Mouse (Mus musculus) midbrain, embryonic 11.5 days (tissue): ENCODE results near the gene Adgrg5. TPM values are rescaled to one million over a fixed set of nuclear protein-coding genes. Genes with fewer than 3 reads are reported as not detected.

Experiments
- ATAC-seq: fragments of 200-750 bp; cut with Nextera tagmentation; 2 replicates; pipeline ENCODE4 v1.8.0; 2017; ENCODE audit warnings: moderate TSS enrichment, moderate library complexity; ENCODE audit not compliant: low FRiP score
- DNase-seq: peaks from one replicate; pipeline ENCODE4 v3.0.0; 2015; ENCODE audit warnings: low spot score; ENCODE audit errors: missing footprints
- H3K27ac ChIP-seq: fragments of 300-500 bp; sonication (generic); 2 replicates; pipeline ENCODE4 v1.5.1; 2014; ENCODE audit warnings: low read depth, low read length
- H3K27me3 ChIP-seq: fragments of 300-500 bp; sonication (generic); 2 replicates; pipeline ENCODE4 v1.6.1; 2014; ENCODE audit warnings: mild to moderate bottlenecking, low read length, moderate library complexity, mixed read lengths; ENCODE audit not compliant: control insufficient read depth, insufficient read depth
- H3K36me3 ChIP-seq: fragments of 300-500 bp; sonication (generic); 2 replicates; pipeline ENCODE4 v1.6.1; 2014; ENCODE audit warnings: mild to moderate bottlenecking, low read length, moderate library complexity, mixed read lengths; ENCODE audit not compliant: control insufficient read depth, insufficient read depth
- H3K4me1 ChIP-seq: fragments of 300-500 bp; sonication (generic); 2 replicates; pipeline ENCODE4 v1.6.1; 2014; ENCODE audit warnings: low read length; ENCODE audit not compliant: control insufficient read depth, insufficient read depth
- H3K4me2 ChIP-seq: fragments of 300-500 bp; sonication (generic); 2 replicates; pipeline ENCODE4 v1.6.1; 2014; ENCODE audit warnings: mild to moderate bottlenecking, moderate library complexity
- H3K4me3 ChIP-seq: fragments of 300-500 bp; sonication (generic); 2 replicates; pipeline ENCODE4 v1.5.1; 2014; ENCODE audit warnings: low read depth, low read length
- H3K9ac ChIP-seq: fragments of 300-500 bp; sonication (generic); 2 replicates; pipeline ENCODE4 v1.6.1; 2014; ENCODE audit warnings: low read length
- H3K9me3 ChIP-seq: fragments of 300-500 bp; sonication (generic); 2 replicates; pipeline ENCODE4 v1.6.1; 2016; ENCODE audit warnings: low read length; ENCODE audit not compliant: control insufficient read depth
- WGBS: fragments of 180-500 bp; shearing (Covaris S2); extraction: QIAGEN DNeasy Blood & Tissue Kit; methylation state at CpG from one replicate; pipeline ENCODE4 v1.1.7; 2014; 5-methylcytosine and 5-hydroxymethylcytosine counted together
- polyA plus RNA-seq: library from polyadenylated mRNA; unstranded; fragments of >200 nt; fragmentation: Nextera tagmentation; extraction: Ambion mirVana; gene quantifications from 2 replicates; pipeline ENCODE4 v1.2.1, GENCODE M21; 2014

The Adgrg5 gene
- 0.36 and 0.40 TPM in 2 replicates for polyA plus RNA-seq

DNA sequence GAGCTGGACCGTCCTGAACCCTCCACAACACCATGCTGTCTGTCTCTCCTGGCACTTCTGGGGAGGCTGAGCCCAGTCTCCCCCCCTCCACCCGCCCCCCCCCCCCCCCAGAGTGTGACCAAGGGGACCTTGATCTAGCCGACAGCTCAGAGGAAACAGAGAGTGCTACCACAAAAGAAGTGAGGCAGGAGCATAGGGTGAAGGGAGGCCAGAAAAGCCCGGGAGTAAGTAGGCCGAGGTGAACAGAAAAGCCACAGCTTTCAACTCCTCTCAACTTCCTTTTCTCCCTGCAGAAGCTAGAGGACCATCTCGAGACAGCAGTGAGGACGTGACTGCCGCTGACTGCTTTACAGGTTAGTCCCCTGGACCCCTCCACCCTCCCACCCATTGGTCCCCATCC lies at the start of gene Adgrg5:
Gene Adgrg5, plus strand, starts transcription at position 290 of the 400 bp plus-strand sequence.
- no peaks in the 10 kb centered on the region for H3K4me1 ChIP-seq
- H3K27me3 ChIP-seq: no peaks in the 10 kb centered on the region
- H3K4me3 ChIP-seq: no peak within 1 kb of the TSS
- ATAC-seq (no peak), DNase-seq (no peak)
- WGBS: 45% methylated on average over 8 of the region's 8 CpGs
- no peaks in the 10 kb centered on the region for H3K36me3 ChIP-seq
- H3K27ac ChIP-seq: no peak within 1 kb of the TSS
- no peak within 1 kb of the TSS for H3K9ac ChIP-seq
- no peak within 1 kb of the TSS for H3K4me2 ChIP-seq
- H3K9me3 ChIP-seq: no peaks in the 10 kb centered on the region

- H3K4me3 ChIP-seq: no peak overlapping the region; the same call in 1 of the 2 replicates
- H3K4me1 ChIP-seq: peaks cover 17% of the 10 kb centered on the region
- H3K36me3 ChIP-seq: no peaks in the 10 kb centered on the region
- no peaks in the 10 kb centered on the region for H3K9me3 ChIP-seq
- DNase-seq (peak; percentile 96), ATAC-seq (no peak)
- no peak overlapping the region for H3K4me2 ChIP-seq
- 15% methylated on average over 6 of the region's 6 CpGs for WGBS
- no peak overlapping the region for H3K27ac ChIP-seq
- no peak overlapping the region for H3K9ac ChIP-seq
- H3K27me3 ChIP-seq: peaks cover 14% of the 10 kb centered on the region
These were observed 49.1 kb upstream of the Adgrg5 start for GRCm38 (mm10) chr8:94874358-94874757.

- DNase-seq (peak; percentile 90), ATAC-seq (no peak)
- H3K4me2 ChIP-seq: peak overlapping the region; percentile 97
- H3K9me3 ChIP-seq: no peaks in the 10 kb centered on the region
- peaks cover 14% of the 10 kb centered on the region for H3K27me3 ChIP-seq
- H3K27ac ChIP-seq: no peak overlapping the region
- 18% methylated on average over 17 of the region's 17 CpGs for WGBS
- H3K4me1 ChIP-seq: peaks cover 17% of the 10 kb centered on the region
- no peaks in the 10 kb centered on the region for H3K36me3 ChIP-seq
- peak overlapping the region; percentile 57 for H3K4me3 ChIP-seq
- H3K9ac ChIP-seq: peak overlapping the region; percentile 60
These were observed 48.2 kb upstream of the Adgrg5 start for GRCm38 (mm10) chr8:94875096-94875870.

GRCm38 (mm10) chr8:94875871-94876150 lies 47.7 kb upstream of the Adgrg5 start:
- under 1% methylated on average over 14 of the region's 20 CpGs for WGBS
- peaks cover 13% of the 10 kb centered on the region for H3K4me1 ChIP-seq

DNA sequence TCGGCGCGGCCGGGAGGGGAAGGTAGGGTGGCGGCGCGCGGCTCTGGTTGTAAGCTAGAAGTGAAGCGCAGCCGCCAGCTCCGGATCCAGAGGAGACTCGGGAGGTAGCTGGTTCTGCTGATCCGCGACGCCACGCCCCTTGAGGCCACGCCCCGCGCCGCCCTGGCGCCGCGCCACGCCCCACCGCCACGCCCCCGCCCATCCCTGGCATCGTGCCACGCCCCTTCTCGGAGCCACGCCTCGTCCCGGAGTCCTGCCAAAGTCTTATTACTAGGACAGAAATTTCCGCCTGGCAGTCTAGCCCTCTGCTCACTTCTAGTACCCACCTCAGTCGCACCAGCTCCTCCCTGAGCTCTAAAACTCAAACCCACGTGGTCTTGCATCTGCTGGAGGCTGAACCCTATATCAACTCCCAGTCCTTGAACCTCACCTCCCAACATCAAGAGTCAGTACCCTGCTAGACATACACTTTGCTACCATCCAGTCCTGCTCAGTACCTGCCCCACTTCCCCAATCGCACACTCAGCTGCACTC lies 47.2 kb upstream of the Adgrg5 start, which contains the start of gene Dok4:
Gene Dok4, minus strand, starts transcription at position 134 of the 534 bp plus-strand sequence.
- ATAC-seq: peak; percentile 81
- Histone ChIP-seq H3K27me3 (peaks cover 14% of the 10 kb centered on the region), H3K4me2 (peak within 1 kb of the TSS; percentile 97)

More at GRCm38 (mm10) chr8:94875871-94876150, 47.7 kb upstream of the Adgrg5 start:
- peak; percentile 90 for DNase-seq
- no peaks in the 10 kb centered on the region for H3K36me3 ChIP-seq
- H3K4me3 ChIP-seq: peak overlapping the region; percentile 57
- peak; percentile 47 for ATAC-seq
- no peaks in the 10 kb centered on the region for H3K9me3 ChIP-seq
- H3K27ac ChIP-seq: no peak overlapping the region
- H3K4me2 ChIP-seq: peak overlapping the region; percentile 97
- peaks cover 14% of the 10 kb centered on the region for H3K27me3 ChIP-seq
- peak overlapping the region; percentile 60 for H3K9ac ChIP-seq

GRCm38 (mm10) chr8:94876820-94877219 lies 46.7 kb upstream of the Adgrg5 start:
- Histone ChIP-seq H3K36me3 (no peaks in the 10 kb centered on the region), H3K4me1 (peaks cover 10% of the 10 kb centered on the region), H3K9me3 (no peaks in the 10 kb centered on the region), H3K4me3 (no peak overlapping the region), H3K27ac (no peak overlapping the region), H3K4me2 (no peak overlapping the region), H3K27me3 (peaks cover 14% of the 10 kb centered on the region), H3K9ac (no peak overlapping the region)
- 43% methylated on average over 3 of the region's 3 CpGs for WGBS
- peak; percentile 79 for DNase-seq
- ATAC-seq: no peak

More for the DNA sequence above, 47.2 kb upstream of the Adgrg5 start, which contains the start of gene Dok4:
- DNase-seq: peak; percentile 98
- Histone ChIP-seq H3K9ac (peak within 1 kb of the TSS; percentile 60), H3K4me1 (peaks cover 10% of the 10 kb centered on the region), H3K9me3 (no peaks in the 10 kb centered on the region), H3K27ac (no peak within 1 kb of the TSS), H3K4me3 (peak within 1 kb of the TSS; percentile 57), H3K36me3 (no peaks in the 10 kb centered on the region)
- under 1% methylated on average over 36 of the region's 37 CpGs for WGBS

- no peak for ATAC-seq
- Histone ChIP-seq H3K4me2 (no peak overlapping the region), H3K27ac (no peak overlapping the region), H3K4me3 (no peak overlapping the region), H3K9me3 (no peaks in the 10 kb centered on the region), H3K36me3 (no peaks in the 10 kb centered on the region), H3K9ac (no peak overlapping the region), H3K4me1 (peaks cover 2% of the 10 kb centered on the region; the same call in 1 of the 2 replicates), H3K27me3 (peaks cover 1% of the 10 kb centered on the region; the same call in 1 of the 2 replicates)
- 79% methylated on average over 4 of the region's 4 CpGs for WGBS
- no peak for DNase-seq
These were observed 42.8 kb upstream of the Adgrg5 start for GRCm38 (mm10) chr8:94880742-94881141.

GRCm38 (mm10) chr8:94888383-94889036 lies 35.0 kb upstream of the Adgrg5 start:
- Histone ChIP-seq H3K9ac (no peak overlapping the region), H3K4me3 (no peak overlapping the region), H3K27ac (no peak overlapping the region), H3K9me3 (no peaks in the 10 kb centered on the region), H3K27me3 (no peaks in the 10 kb centered on the region), H3K4me1 (no peaks in the 10 kb centered on the region), H3K36me3 (no peaks in the 10 kb centered on the region), H3K4me2 (no peak overlapping the region)
- WGBS: 43% methylated on average over 14 of the region's 14 CpGs
- no peak for DNase-seq
- ATAC-seq: no peak

GRCm38 (mm10) chr8:94892917-94893316 lies 30.6 kb upstream of the Adgrg5 start:
- 62% methylated on average over 2 of the region's 2 CpGs for WGBS
- Histone ChIP-seq H3K9me3 (no peaks in the 10 kb centered on the region), H3K4me2 (no peak overlapping the region), H3K36me3 (no peaks in the 10 kb centered on the region), H3K4me1 (no peaks in the 10 kb centered on the region), H3K9ac (no peak overlapping the region), H3K27ac (no peak overlapping the region), H3K4me3 (no peak overlapping the region), H3K27me3 (no peaks in the 10 kb centered on the region)
- no peak for ATAC-seq
- no peak for DNase-seq
